Mouse (Mus musculus) lung, postnatal 14 days (tissue): ENCODE results near the gene Stc2.
A peak's percentile ranks its signal among the peaks of the same experiment; 100 is the strongest.

Source experiments
- DNase-seq: peaks from one replicate; pipeline ENCODE4 v3.0.0; 2021

Gene Stc2

GRCm38 (mm10) chr11:31365981-31366380, 3.9 kb downstream of the Stc2 start:
- no peak for DNase-seq

- no peak for DNase-seq
Measured at GRCm38 (mm10) chr11:31365280-31365679, 4.6 kb downstream of the Stc2 start.

GRCm38 (mm10) chr11:31362856-31363255, 7.0 kb downstream of the Stc2 start:
- DNase-seq, result no peak

- peak; percentile 30 for DNase-seq
Measured at GRCm38 (mm10) chr11:31362330-31362729, 7.5 kb downstream of the Stc2 start.

GRCm38 (mm10) chr11:31361047-31361446, 8.8 kb downstream of the Stc2 start:
- DNase-seq, result no peak

GRCm38 (mm10) chr11:31359283-31359902, 10.5 kb downstream of the Stc2 start:
- no peak for DNase-seq

- no peak for DNase-seq
Measured at GRCm38 (mm10) chr11:31358453-31358852, 11.4 kb downstream of the Stc2 start.

- no peak for DNase-seq
Measured at GRCm38 (mm10) chr11:31356866-31357265, 13.0 kb downstream of the Stc2 start.

GRCm38 (mm10) chr11:31355737-31356136, 14.1 kb downstream of the Stc2 start:
- DNase-seq, result no peak

GRCm38 (mm10) chr11:31354514-31354913, 15.4 kb downstream of the Stc2 start:
- no peak for DNase-seq
